Mouse (Mus musculus): ENCODE measurements around the gene Casp2.

Gene Casp2

DNA sequence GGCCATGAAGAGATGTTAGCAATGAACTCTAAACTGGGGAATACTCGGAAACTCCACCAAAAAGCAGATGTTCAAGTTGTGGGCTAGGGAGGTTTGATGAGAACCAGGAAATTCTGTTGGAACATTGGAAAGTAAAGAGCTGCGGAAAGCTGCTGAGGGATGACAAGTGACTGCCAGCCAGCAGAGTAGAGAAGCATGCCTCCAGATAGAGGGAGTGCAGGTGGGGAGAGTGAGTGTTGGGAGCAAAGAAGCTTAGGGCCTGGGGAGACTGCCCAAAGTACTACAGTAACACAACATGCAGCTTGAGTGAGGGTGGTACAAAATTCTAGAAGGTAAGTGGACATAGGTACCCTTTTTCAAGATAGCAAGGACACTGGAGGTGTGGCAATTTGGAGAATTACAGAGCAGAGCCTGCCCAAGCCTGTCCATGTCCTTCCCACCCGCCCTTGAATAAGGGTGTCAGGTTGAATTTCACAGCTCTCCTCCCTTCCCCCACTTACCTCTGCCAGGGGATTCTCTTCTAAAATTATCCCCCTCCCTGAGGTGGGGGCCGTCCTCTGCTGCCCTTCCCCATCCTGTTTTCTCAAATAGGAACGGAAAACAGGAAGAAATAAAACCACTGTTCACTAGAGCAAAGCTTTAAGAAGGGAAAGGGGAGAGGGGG is 18.2 kb downstream of the Casp2 start:
- no peak for DNase-seq (ENCODE audit: low spot score in 2 of 2)

DNA sequence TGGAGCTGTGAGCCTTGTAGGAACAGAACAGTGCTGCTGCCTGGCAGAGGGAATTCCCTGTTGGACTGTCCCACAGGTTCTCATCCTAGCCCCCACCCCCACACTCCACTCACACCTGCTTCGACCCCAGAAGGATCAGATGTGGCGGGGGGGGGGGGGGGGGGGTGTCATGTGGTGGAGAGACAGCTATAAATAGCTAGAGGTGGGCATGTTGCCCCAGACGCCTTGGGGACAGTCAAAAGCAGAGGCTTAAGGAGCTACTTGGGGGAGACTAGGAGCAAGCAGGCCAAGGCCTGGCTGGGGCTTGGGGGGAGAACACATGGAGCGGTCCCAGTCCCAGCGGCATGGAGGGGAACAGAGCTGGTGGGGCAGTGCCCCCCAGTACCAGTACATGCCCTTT is 21.7 kb downstream of the Casp2 start, which contains the start of gene Clcn1:
Clcn1 (plus strand) TSS at position 238 of the 400 bp plus-strand sequence.
- DNase-seq (ENCODE audit: low spot score in 2 of 2): no peak

DNA sequence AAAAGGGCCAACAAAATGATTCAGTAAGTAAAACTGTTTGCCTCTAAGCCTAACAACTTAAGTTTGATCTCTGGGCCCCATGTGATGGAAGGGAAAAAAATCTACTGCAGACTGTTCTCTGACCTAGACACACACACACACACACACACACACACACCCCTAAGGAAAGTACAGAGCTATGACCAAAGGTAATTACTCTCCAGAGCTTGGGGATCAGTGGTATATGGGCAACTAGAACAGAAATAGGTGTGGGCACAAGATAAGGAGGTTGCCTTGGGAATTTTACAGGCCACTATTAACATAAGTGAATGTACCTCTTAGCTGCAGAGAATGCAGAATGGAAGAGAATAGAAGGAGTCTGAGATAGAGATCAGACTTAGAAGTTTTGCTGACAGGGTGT is 22.8 kb downstream of the Casp2 start:
- DNase-seq (ENCODE audit: low spot score in 2 of 2): no peak

DNA sequence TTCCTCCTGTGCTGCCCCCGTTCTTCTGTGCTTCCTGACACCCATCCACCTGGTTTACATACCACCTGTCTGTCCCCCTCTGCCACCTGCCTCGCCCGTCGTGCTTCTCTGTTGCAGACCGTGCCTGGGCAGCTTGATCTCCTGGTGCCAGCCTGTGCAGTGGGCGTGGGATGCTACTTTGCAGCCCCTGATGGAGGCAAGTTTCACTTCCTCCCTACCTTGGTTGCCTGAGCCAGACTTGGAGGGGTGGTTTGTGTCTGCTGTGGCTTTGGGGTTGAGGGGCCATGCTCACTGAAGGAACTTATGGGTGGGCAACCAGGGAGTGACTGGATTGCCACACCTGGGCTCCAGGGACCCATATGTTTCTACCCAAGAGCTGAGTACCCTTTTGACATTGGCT is 28.5 kb downstream of the Casp2 start:
- no peak for DNase-seq (ENCODE audit: low spot score in 2 of 2)

GRCm38 (mm10) chr6:42295549-42296094 is 30.8 kb downstream of the Casp2 start:
- DNase-seq (ENCODE audit: low spot score in 2 of 2): no peak

DNA sequence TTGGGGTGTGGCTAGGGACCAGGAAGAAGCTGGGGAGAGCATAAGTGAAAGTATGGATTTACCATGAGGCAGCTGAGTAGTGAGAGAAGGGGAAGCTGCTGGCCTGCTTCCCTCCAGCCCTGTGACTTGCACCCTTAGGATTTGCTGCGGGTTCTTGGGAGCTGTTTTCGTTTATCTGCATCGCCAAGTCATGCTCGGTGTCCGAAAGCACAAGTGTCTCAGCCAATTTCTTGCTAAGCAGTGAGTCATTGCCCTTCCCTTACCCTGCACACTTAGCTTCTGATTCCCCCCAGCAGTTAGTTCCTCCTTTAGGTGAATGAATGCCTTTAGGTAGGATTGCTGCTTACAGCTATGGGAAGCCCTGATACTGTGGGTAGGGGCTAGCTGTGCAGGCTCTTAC is 34.6 kb downstream of the Casp2 start:
- no peak for DNase-seq (ENCODE audit: low spot score in 2 of 2)

DNA sequence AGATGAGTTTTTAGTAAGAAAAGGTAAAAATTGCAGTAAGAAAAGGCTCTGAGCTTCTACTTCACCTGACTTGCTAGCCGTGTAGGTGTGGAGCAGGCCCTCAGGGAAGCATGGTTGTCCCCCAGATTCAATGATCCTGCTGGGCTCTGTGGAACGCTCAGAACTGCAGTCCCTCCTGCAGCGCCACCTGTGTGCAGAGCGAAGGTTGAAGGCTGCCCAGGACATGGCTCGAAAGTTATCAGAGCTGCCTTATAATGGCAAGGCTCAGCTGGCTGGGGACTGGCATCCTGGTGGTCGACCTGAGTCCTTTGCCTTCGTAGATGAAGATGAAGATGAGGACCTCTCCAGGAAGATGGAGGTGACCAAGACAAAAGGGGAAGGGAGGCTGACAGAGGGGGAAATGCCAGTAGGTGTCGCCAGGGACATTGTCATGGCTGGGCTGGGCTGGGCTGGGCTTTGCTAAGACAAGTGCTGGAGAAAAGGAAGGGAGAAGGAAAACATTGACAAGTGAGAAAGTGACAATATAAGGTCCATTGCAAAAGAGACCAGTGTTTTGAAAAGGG is 45.1 kb downstream of the Casp2 start:
- DNase-seq (ENCODE audit: low spot score in 2 of 2): no peak

- no peak for DNase-seq (ENCODE audit: low spot score in 2 of 2)
These were observed 45.8 kb downstream of the Casp2 start for GRCm38 (mm10) chr6:42310427-42311053.

DNA sequence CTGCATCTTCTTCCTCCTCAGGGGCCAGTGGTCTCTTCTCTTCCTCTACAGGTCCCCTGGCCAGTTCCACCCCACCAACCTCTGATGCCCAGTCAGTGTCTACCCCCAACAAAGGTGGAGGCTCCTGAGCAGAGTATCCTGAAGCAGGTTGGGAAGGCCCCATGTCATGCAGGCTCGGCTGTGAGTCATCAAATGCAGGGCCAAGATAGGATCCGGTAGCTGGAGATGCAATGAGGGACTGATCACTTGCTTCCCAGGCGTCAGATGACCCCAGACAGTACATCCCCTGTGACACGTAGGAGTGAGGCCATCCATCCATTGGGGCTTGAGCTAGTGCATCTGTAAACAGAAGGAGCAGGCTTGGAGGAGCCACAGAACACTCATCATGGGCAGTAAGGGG is 53.5 kb downstream of the Casp2 start:
- DNase-seq (ENCODE audit: low spot score in 2 of 2): no peak

- no peak for DNase-seq (ENCODE audit: low spot score in 2 of 2)
These were observed 58.7 kb downstream of the Casp2 start for GRCm38 (mm10) chr6:42323371-42324066.

DNA sequence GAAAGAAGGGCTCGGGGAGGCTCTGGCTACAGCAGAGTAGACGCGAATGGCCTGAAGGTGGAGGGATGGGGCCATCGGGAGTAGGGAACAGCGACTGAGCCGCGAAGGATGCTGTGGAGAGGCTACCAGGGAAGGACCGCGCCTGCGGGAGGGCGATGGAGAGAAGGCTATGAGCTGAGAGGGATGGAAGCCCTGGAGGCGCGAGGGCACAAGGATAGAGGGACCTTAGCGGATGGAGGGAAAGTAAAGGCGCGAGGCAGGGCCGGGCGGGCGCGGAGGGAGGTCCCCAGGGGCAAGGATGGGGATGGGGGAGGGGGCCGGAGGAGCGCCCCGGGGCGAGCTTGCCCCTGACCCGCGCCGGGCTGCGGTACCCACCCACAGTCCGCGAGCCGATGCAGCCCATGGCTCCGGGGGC is 59.3 kb downstream of the Casp2 start:
- peak in 1 of 2 experiments; percentile 26 for DNase-seq (ENCODE audit: low spot score in 2 of 2)

- DNase-seq (ENCODE audit: low spot score in 2 of 2): peak; percentile 41 to 55
These were observed 59.9 kb downstream of the Casp2 start, which contains the start of gene Fam131b for GRCm38 (mm10) chr6:42324482-42325267. Fam131b (minus strand) TSS chr6:42324643.

DNA sequence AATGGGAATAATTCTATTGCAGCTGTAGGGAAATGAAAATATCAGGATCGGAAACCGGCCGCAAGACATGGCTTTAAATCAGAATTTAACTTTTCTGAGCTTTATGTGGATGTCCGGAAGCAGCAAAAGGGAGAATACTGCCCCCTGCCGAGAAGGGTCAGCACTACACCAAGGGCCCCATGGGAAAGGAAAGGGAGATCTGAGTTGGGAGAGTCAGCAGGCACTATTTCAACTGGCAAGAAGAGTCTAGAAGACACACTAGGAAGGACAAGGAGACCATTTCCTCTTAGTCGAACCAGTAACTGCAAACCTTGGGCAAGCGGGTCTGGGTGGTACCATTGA is 60.5 kb downstream of the Casp2 start:
- peak; percentile 87 for DNase-seq (ENCODE audit: low spot score in 2 of 2)

DNA sequence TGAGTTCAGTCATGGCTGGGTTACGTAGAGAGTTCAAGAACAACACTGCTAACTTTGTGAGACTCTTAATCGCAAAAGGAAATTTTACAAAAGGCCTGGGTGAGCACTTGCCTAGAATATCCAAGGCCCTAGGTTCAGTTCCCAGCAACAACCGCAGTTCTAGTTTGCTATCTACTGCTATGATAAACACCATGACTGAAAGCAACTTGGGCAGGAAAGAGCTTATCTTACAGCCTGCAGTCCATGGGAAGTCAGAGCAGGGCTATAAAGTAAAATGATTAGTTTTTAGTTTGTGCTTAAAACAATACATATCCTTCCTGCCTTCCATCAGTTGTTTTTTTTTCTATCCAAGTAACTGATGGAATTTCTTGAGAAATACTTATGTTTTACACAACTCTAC is 61.7 kb downstream of the Casp2 start:
- DNase-seq (ENCODE audit: low spot score in 2 of 2): no peak

- no peak for DNase-seq (ENCODE audit: low spot score in 2 of 2)
These were observed 64.0 kb downstream of the Casp2 start for GRCm38 (mm10) chr6:42328757-42329156.

- DNase-seq (ENCODE audit: low spot score in 2 of 2): no peak
These were observed 65.4 kb downstream of the Casp2 start for GRCm38 (mm10) chr6:42330216-42330615.

- DNase-seq (ENCODE audit: low spot score in 2 of 2): no peak
These were observed 66.2 kb downstream of the Casp2 start for GRCm38 (mm10) chr6:42330946-42331345.

All from frontal cortex, postnatal 25 days (tissue).